Mouse (Mus musculus) heart, adult 2 months (tissue): ENCODE data around the gene Alg14.

Experiments used
- CTCF ChIP-seq: fragments of 200-600 bp; IDR thresholded peaks from 2 replicates; pipeline ENCODE4 v1.8.1; 2022; ENCODE audit warnings: antibody characterized with exemption, mild to moderate bottlenecking, moderate library complexity
- EP300 ChIP-seq: fragments of 200-500 bp; IDR thresholded peaks from 2 replicates; pipeline ENCODE4 v1.6.1; 2011; ENCODE audit warnings: low read depth, low read length, control low read depth; ENCODE audit not compliant: insufficient read depth
- POLR2A ChIP-seq: fragments of 200-500 bp; IDR thresholded peaks from 2 replicates; pipeline ENCODE4 v1.6.1; 2011; ENCODE audit warnings: mild to moderate bottlenecking, low read depth, low read length, control low read depth; ENCODE audit not compliant: insufficient read depth

DNA sequence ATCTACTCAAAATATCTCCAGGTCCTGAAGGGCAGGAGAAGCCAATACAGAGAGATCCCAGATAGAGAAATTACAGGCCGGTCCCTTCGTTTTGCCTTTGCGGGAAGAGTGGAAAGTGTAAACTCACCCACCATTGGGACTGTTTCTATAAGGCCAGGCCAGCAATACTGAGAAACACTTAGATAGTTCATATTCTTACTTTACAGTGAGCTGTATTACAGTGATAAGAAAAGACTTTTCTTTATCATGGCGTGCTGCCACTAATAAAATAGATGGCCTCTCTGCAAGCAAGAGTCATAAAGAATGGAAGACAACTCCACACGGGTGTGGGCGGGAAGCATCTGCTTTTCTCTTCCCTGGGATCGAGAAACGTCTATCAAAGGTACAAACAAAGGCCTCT, 97.8 kb downstream of the Alg14 start:
- TF ChIP-seq POLR2A (no peak), CTCF (no peak), EP300 (no peak)
